Mouse (Mus musculus) c-Kit-negative CD71-positive TER-119-positive erythroid progenitor cells, embryonic 14.5 days (primary cell): ENCODE measurements around the gene Susd4.

Experiments used
- DNase-seq: peaks from one replicate; pipeline ENCODE4 v3.0.0-alpha.2; 2013; ENCODE audit warnings: low read depth, low spot score

Susd4 gene

DNA sequence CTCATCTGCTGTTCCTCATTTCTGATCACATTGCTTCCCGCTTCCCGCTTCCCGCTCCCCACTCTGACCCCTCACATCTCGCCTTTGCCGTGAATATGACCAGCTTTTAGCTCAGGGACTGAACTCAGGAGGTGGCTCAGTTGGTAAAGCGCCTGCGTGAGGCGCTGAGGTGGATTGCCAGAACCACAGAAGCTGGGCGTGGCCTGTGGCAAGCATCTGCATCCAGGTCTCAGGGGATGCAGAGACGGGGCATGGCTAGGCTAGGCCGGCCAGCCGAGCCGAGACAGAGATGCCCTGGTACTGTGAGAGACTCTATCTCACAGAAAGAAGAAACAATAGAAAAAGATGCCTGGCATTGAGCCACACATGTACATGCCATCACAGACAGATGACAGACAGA, 93.0 kb downstream of the Susd4 start:
- no peak for DNase-seq

DNA sequence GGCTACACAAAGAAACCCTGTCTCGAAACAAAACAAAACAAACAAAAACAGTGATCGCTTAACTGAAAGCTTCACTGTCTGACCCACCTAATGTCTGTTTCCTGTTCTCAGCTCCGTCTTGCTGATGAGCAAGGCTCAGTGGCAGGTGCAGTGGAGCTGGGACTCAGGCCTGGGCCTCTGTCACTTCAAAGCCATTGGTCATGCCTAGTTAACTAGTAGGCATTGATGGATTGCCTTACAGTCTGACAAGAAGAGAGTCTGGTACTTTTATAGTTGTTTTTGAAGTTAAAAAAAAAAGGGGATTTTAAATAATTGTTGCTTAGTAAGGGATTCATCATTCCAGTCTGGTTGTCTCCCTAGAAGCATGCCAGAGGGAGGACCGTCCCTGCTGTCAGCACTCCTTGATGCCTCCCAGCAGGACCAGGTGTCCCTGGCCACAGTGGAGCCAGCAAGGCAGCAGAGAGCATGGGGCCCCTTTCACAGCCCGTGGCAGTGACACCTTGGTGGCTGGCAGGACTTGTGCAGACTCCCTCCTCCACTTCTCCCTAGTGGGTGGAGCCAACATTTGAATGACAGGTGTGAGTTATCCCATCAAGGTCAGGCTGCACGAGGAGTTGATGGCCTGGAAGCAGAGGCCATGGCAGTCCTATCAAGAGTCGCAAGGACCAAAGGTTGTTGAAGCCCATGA, 98.2 kb downstream of the Susd4 start:
- no peak for DNase-seq

DNA sequence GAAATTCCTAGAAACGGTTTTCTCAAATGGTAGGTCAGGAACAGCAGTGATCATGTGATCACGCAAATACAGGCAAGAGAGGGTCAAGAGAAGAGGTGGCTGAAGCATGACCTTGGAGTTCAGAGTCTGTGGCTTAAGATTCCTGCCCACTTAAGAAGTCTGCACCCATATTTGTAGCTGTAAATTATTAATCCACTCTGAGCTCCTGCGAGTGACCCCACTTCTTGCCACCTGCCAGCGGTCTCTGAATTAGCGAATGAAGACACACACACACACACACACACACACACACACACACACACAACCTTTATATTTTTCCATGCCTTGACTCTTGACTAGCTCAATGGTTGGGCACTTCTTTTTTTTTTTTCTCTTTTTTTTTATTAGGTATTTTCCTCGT, 99.7 kb downstream of the Susd4 start:
- DNase-seq: no peak

DNA sequence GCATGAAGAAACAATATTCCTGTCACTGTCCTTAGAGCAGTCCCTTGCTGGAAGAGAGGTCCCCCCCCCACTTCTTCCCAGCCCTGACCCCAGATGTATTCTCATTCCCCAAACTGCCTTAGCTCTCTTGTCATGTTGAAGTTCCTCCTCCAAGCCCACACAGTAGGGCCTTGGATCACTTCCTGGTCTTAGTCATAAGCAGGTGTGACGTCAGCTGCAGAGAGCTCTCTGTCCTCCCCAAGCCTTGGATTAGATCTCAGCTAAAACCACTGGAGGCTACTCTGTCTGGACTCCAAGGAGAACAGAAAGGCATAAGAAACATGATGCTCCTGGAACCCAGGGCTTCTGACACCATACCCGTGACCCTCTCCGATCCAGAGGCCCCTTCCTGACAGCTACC, 104.2 kb downstream of the Susd4 start:
- DNase-seq: no peak

DNA sequence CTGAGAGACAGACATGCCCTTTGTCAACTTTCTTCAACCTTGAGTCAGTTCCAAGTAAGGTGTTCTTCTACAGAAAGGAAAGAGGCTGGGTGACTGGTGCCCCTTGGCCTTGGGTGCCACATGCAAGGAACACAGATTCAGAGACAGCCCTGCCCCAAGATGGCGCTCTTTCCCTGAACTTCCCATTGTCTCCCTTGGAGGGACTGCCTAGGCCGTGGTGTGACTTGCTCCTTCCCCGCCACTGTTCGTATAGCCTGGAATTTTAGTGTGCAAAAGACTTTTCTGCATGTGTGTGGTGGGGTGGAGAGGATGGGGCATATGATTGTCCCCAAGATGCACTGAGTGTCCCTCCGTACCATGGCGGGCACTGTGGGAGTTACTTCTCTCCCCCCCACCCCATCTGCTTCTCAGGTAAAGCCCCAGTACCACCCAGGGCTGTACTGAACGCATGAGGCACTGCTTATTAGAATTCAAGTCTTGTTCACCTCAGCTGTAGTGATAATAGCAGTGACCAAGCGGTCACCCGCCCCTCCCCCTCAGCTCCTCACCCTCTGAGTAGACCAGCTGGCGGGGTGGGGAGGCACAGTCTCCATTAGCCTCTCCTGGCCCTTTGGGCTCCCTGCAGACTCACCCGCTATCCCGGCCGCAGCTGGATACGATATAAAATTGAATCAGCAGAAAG, 104.9 kb downstream of the Susd4 start:
- DNase-seq: no peak

DNA sequence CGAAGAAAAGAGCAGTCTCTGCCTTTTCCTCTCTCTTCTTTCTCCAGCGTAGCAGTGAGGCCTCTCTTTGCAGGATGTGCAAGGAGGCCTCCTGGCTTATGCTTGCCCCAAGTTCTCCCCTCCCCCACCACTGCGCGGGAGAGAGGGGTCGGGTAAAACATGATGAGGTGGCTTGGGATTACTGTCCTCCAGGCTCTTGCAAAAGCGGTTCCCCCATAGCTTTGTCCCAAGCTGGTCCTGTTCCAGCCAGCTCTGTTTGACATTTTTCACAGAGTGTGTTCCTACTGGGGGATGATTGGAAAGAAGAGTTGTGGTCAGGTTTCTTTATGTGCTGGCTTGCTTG, 105.4 kb downstream of the Susd4 start:
- no peak for DNase-seq

DNA sequence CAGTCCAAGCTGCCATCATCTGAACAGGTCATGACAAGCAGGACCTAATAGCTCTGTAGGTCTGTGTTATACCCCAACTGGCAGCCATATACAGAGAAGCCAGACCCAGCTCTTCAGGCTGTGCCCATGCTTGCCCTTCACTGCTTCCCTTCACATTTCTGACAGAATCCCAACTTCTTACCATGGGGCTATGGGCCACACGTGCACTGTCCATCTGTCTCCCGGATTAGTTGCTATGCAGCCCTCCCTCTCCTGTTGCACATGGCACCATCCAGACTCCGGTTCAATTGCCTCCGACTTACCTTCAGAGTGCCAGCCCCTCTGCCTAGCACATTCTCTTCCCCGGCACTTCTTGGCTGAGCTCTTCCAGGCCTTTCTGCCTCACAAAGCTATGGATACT, 114.5 kb downstream of the Susd4 start:
- DNase-seq: no peak

DNA sequence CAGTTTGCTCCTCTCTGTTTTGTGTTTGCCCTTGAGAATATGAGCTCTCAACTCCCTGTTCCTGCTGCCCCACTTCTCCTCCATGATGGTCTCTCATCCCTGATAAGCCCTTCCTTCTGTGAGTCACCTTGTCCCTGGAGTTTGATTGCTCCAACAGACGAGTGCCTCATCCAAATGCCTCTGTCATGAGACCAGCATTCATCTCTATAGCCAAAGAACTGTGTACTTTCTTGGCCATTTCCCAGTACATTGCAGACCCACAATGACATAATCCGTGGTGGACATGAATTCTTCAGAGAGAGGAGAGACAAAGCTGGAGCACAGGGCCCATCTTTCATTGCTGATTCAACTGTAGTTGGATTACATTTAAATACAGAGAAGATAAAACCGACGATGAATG, 115.1 kb downstream of the Susd4 start:
- DNase-seq: no peak

DNA sequence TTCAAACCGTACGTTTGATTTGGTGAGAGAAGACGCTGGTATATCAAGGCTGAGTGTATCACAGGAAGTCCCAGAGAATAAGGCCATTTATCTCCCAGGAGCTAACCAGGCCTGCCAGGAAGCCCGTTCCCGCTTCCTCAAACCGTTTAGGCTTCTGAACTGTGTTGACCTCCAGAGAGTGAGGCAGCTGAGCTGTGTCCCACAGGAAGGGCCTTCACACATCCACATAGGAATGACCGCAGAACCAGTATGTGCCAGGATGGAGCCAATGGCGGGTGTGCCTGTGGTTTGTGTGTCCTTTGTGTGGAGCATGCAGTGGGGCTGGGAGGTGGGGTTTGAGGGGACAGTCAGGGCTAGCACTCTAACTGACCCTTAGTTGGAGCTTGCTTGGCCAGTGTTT, 117.6 kb downstream of the Susd4 start:
- no peak for DNase-seq

DNA sequence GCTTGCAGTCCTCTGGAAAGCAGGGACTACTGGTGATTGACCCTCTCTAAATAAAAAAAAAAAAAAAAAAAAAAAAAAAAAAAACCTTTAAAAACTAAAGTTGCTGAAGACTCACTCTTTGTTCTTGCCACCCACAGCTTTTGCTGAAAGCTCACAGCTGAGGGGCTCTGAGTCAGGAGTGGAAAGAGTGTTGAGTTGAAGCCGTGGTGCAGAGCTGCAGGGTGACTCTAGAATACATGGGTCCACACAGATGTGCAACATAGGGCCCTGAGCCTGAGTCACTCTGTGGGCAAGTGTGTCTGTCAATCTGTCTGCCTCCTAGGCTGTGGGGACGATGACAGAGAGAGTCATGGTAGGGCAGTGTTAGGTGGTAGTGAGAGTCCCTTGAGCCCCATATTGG, 119.0 kb downstream of the Susd4 start:
- DNase-seq: no peak

DNA sequence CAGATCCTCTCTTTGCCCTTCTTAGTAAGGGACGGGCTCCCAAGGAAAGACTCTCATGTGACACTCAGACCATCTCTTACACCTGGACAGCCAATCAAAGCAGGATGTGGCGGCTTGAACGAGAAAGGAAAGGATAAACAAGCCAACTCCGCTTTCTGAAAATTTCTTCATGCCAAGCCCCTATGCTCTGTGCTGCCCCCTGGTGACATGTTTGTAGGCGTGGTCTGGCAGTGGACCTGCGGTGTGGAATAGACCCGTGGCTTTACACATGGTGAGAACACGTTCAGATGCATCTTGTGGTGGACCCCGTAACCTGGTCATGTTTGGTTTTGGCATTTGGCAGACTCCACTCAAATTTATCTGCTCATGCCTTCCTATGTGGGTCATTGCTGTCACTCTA, 132.0 kb downstream of the Susd4 start:
- DNase-seq: no peak

DNA sequence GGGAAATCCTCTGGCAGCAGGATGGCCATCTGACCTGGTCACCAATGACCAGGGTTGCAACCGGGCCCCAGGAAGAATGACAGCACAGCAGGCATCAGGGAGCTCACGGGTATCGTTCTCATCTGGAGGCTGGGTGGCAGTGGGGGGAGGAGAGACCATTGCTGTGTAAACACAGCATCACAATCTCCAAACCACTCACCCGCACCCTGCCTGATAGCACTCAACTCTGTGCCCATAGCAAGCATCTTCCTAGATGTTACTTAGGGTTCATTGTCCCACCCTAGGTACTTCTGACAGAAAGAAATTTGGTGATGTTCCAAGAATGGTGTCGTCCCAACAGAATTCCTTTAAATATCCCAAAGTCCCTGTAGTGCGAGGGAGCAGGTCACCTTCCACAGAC, 133.4 kb downstream of the Susd4 start:
- DNase-seq: no peak

DNA sequence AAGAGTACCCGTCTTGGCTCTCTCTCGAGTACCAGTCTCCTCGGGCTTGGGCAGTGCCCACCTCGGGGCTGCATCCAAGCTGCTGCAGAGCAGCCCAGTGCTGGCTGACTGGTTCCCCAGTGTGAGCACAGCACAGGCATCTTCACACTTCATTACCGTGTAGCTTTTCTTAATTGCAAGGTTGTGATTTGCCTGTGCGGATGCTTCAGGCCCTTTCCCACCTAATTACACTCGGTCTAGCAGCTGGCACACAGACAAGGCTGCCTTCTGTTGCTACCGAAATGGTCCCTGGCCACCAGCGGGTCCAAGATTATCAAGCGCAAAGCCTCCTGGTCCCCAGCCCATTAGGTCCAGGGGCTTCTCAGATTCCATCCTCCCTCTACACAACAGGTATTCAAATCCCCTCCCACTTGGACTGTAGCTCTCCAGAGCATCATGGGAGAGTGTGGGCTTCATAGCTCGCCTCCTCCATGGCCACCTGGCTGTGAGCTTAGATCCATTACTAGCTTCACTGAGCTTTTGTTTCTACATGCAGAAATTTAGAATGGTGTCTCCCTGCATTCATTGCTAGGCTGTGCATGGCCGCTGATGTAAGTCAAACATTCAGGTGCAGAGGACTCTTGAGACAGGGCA, 134.0 kb downstream of the Susd4 start:
- no peak for DNase-seq

DNA sequence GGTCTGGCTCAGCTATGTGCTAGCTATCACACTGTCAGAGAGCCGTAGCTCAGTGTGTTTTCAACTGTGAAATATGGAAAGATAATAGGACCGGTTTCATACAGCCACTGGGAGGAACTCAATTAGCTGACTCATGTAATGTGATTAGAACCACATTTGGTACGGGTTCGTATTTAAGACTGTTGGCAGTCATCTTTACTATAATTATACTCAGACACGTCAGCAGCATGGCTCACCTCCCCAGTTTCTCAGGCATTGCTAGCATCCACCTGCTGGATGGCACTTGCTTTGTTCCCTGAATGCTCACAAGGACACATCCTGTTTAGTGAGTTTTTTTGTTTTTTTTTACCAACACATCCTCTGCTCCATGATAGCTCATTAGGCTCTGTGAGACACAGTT, 138.4 kb downstream of the Susd4 start:
- no peak for DNase-seq

DNA sequence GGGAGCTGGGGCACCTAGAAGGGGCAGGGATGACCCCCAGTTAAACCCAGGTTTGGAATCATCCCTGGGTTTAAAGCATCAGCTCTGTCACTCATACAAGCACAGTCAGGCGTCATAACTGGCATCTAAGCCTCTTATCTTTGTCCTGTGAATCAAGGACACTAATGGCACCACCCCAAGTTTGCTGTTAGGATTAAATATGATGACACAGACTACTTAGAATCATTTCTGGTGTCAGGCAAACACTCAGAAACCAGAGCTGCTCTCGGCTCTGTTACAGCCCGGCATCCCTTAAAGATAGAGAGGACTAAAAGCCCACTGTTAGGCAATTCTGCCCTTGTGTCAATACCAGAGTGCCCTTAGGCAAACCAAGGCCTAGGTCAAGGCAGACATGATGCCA, 139.2 kb downstream of the Susd4 start:
- no peak for DNase-seq

DNA sequence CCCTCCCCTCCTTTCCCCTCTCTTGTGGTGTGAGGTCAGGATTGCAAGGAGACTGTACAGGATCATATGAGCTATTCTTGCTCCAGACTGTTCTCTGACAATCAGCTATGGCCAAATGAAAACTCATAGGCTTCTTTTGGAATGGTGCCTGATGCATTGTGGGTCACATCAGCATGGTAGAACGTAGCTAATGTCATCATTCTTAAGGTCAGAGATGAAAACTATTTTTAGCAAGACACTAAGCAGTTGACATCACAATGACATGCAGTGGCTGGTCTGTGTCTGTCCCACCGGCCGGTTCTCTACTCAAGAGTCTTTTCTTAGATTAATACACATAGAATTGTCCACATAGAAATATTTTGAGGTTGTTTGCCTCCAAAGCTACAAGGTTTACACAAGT, 142.0 kb downstream of the Susd4 start:
- DNase-seq: no peak

DNA sequence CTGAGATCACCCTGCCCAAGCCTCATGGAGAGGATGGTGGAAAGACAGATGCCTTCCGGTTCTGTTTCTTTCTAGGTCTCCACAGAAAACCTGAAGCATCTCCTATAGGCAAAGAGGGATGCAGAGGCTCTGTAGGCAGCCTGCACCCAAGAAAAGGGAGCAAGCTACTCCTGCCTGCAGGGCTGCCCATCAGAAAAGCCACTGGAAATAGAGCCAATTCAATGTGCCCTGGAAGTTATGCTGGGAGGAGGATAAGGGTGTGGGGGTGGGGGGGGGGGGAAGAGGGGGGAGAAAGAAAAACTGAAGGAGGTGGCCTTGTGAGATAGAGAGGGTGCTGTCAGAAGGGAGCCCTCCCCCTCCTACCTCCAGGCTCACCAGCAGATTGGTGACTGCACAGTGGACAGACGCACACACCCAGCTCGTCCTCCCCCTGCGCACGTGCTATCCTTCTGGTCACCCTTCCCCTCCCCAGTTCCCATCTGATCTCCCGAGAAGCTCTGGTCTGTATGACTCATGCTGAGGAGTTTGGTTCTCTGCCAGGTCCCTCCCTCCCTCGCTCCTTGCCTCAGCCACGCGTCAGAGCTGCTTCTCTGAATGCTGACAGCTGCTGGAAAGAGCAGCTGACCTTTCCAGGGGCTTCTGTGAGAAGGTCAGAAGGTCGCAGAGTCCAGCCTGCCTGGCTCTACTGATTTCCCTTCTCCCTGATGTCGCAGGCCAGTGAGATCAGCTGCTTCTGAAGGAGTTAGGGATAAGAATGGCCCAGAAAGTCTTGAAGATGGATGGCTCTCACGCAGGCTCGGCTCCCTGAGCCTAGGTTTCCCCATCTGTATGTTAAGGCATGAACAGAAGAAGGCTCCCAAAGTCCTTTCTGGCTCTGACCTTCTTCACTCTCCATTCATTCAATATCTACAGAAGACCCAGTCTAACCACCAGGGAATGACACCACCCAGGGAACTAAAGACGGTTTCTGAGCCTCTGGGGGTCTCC, 144.7 kb downstream of the Susd4 start:
- no peak for DNase-seq

DNA sequence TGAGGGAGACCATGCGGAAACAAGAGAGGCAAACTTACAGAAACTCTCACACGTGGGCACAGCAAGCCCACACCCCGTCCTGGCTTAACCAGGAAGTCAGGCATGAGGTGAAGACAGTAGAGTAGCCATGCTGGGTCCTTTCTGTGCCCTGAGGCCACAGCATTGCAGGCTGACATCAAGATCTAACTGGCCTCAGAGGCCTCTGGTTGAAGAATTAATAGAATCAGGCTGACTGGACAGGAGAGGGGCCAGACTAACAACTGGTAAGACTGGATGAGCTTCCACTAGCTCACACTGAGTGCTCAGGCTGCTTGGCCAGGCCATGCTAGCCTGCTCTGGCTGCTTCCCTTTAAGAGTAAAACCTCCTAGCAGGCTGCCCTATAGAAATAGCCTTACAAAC, 145.4 kb downstream of the Susd4 start:
- no peak for DNase-seq

DNA sequence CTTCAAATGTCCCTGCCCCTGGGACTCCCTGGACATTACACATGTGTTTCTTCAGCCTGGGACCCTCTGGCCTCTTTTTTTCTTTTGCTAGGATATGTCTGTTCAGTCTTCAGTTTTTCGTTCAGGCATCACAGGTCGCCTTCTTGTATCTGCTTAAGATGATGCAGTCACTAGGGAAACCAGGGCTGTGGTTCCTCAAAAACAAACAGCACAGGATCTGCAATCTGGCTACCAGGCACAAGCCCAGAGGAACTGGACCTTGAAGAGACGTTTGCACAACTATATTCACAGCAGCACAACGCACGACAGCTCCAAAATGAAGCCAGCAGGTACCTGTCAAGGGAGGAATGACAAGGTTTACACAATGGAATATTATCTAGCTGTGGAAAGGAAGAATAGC, 145.9 kb downstream of the Susd4 start:
- DNase-seq: no peak

DNA sequence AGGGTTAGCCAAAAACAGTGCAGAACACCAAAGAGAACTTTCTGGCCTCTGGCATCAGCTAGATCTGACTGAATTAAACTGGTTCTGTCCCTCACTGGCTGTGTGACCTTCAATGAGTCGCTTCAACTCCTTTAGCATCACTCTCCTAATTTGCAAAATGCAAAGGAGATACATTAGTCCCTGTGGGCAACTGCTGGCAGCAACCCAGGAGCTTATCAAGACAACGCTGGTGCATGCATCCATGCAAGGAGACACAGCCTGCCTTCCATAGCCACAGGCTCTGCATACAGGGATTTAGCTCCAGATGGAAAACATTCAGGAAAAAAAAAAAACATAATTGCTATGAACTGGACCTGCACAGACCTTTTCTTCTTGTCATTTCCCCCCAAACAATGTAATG, 148.9 kb downstream of the Susd4 start:
- DNase-seq: no peak

DNA sequence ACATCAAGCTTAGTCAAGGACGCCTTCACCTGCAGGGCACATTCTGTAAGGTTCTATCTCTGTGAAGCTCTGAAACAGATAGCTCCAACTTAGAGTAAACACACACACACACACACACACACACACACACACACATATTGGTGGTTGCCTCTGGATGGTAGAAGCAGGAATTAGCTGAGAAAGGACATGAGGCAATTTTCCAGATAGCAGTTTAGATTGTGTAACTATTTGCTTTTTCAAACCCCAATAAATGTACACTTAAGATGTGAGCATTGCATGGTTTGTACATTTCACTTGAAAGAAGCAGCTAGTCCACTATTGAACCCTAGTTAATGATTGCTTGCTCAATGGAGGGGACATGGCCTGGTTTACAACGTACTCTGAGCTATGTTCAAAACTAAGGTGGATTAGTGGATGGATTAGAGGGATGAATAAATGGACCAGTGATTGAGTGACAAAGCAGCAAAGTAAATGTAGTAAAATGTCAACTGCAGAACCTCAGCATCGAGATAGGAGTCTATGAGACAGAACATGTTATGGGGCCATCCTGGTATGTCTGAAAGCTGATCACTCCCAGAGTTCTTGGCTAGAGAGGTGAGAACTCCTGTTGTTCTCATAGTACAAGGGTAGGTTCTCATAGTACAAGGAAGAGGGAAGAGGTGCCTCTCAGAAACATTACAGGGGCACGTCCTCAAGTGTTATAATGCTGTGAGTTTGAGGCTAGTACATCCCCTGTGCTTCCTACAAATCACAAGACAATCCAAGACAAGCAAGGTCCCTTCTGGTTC, 150.7 kb downstream of the Susd4 start:
- no peak for DNase-seq
